Mouse (Mus musculus) spleen, adult 2 months (tissue): ENCODE measurements at regions not wholly inside any gene's neighbourhood (a gene's known extent, or its start where the extent isn't known, plus 50 kb on each side); places are given as distances from the start of the nearest gene placed in this dataset.

Experiments
- CTCF ChIP-seq: fragments of 200-500 bp; IDR thresholded peaks from 2 replicates; pipeline ENCODE4 v1.5.1; 2011; ENCODE audit warnings: mild to moderate bottlenecking, inconsistent platforms; ENCODE audit not compliant: insufficient read depth, insufficient read length, insufficient replicate concordance; ENCODE audit errors: extremely low read depth
- POLR2A ChIP-seq: fragments of 200-500 bp; IDR thresholded peaks from 2 replicates; pipeline ENCODE4 v1.6.1; 2011; ENCODE audit warnings: low read depth, low read length, inconsistent platforms

- TF ChIP-seq CTCF: no peak
- no peak for TF ChIP-seq POLR2A
These were observed 240.1 kb downstream of the Rnd3 start for GRCm38 (mm10) chr2:50908762-50909161.
